Mouse (Mus musculus) CD4-positive, CD25-positive, alpha-beta regulatory T cell, adult 2 months (primary cell): ENCODE data around the gene Rasgrp2.

Source experiments
- DNase-seq: peaks from one replicate; pipeline ENCODE4 v3.0.0-alpha.2; 2012; ENCODE audit warnings: low read depth, low spot score

The Rasgrp2 gene

GRCm38 (mm10) chr19:6407109-6407508 lies 8.0 kb downstream of the Rasgrp2 start:
- DNase-seq, result no peak

GRCm38 (mm10) chr19:6407816-6408510 lies 8.8 kb downstream of the Rasgrp2 start:
- DNase-seq, result no peak

GRCm38 (mm10) chr19:6408749-6409148 lies 9.6 kb downstream of the Rasgrp2 start:
- no peak for DNase-seq

GRCm38 (mm10) chr19:6409176-6409575 lies 10.0 kb downstream of the Rasgrp2 start:
- no peak for DNase-seq

DNA sequence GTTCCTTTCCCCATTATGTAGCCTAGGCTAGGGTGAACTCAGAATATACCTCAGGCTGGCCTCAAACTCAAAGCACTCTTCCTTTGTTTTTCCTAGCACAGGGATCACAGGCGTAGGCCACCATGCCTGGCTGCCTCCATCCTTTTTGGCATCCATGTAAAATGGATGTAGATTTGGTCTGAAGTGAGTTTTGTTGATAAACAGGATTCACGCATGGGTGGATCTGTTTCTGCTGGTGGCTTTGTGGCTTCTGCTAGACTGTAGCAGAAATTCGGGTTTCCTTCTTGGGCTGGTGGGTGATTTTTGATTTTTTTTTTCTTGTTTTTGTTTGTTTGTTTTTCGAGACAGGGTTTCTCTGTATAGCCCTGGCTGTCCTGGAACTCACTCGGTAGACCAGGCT lies 10.8 kb downstream of the Rasgrp2 start:
- no peak for DNase-seq

DNA sequence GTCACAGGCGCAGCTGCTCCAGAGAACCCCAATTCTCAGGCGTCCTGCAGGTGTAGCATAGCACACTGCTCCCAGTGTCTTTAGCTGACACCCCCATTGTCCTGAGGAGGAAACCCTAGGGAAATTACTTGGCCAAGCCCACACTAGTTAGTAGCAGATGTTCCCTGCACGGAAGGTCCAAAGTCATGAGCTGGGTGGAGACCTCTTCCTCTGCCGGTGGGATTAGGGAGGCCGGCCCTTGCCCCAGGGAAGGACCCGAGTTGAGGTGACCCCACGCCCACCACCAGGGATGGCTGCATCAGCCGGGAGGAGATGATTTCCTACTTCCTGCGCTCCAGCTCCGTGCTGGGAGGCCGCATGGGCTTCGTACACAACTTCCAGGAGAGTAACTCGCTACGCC lies 13.7 kb downstream of the Rasgrp2 start:
- no peak for DNase-seq

DNA sequence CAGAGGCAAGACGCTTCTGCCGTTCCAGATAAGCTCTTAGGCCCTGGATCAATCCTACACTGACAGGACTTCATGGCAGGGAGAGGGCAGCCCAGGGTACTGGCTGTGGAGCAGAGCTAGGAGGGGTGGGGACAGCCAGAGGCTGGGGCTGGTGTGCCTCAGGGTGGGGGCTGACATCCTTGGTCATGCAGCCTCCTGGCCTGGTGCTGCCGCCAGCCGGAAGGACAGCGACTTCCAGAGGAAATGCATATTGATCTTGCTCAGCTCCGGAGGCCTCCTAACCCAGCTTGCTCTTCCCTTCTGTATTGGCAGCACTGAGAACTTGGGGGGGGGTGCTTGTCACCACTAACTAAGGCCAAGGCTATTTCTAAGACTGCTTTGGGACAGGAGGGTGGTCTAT lies 16.3 kb downstream of the Rasgrp2 start:
- DNase-seq, result no peak

GRCm38 (mm10) chr19:6416124-6416770 lies 17.1 kb downstream of the Rasgrp2 start:
- no peak for DNase-seq

- DNase-seq, result no peak
Measured at GRCm38 (mm10) chr19:6416894-6417761, 18.0 kb downstream of the Rasgrp2 start.

DNA sequence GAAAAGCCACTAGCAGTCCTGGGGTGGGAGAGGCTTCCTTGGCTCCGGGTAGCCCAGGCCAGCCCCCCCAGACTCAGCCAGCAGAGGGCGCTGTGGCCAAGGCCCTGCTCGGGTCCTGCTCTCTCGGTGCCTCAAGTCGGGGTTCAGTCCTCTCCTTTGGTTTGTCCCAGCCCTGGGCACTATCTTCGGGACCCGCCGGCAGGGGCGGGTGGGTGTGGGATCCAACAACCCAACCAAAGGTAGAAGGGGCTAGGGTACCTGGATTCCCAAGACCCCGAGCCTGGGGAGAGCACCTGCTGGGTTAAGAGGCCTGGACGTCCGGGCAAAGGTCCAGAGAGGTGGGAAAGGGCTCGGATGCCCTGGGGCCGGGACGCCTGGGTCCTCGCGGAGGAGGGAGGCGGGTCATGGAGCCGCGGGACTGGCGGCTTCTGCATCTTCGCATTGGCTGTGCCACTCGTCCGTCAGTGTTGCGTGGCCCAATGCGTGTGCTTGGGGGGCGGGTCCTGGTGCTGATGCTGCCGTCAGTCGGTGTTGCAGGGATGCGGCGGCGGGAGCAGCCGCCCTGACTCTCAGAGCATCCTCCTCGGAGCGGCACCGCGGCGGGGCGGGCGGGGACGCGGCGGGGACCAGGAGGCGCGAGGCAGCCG lies 19.2 kb downstream of the Rasgrp2 start, which contains the start of gene Nrxn2:
Gene Nrxn2 (plus strand): TSS at position 499 of the 647 bp plus-strand sequence.
- peak; percentile 97 for DNase-seq

- DNase-seq, result no peak
Measured at GRCm38 (mm10) chr19:6418984-6419692, 20.0 kb downstream of the Rasgrp2 start.

DNA sequence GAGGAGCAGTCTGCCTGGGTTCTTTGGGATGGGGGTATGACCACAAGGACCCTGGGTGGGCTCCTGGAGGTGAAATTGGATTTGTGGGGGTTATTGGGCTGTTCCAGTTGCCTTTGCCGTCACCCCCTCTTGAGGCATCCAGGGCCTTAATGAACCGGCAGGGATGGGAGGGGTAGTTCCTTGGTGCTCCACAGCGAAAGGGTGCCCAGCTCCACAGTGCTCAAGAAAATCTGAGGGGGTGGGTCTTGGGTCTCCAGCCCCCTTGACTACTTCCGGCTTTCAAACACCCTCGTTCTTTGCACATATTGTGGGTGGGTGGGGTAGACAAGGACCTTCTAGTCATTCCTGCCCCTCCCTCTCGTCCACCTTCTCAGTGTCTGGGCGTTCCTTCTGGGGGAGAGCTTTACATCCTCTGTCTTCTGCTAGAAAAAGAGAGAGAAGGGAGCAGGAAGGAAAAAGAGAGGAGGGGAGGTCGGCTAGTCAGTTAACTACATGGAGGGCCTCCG lies 20.7 kb downstream of the Rasgrp2 start:
- DNase-seq, result no peak

DNA sequence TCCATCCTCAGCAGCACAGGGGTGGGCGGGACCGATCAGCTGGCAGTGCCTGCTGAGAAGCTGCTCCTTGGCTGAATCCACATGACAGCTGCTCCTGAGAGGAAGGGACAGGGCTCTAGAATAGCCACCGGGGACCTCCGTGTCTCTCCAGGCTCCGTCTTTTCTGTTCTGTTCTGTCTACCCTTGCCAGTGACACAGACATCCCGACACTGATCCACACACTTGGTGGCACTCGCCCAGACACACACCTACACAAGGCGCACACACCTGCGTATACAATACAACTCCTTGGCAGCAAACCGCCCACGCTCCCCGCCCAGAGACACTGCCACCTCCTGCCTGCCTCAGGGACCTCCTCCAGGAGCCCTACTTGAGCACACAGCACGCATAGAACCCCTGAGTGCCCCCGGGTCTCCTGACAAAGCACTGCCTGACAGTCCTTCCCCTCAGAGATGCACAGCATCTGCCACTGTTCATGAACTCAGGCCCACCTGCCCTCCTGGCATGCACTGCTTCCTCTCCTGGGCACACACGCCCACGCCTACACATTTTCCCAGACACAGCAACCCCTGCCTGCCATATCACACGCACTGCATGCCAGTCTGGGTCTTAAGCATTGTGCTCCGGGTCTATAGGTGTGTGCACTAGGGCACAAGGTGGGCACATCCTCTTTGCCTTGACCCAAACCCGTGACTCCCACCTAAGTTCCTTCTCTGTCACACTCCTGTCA lies 21.5 kb downstream of the Rasgrp2 start:
- DNase-seq, result peak; percentile 36

DNA sequence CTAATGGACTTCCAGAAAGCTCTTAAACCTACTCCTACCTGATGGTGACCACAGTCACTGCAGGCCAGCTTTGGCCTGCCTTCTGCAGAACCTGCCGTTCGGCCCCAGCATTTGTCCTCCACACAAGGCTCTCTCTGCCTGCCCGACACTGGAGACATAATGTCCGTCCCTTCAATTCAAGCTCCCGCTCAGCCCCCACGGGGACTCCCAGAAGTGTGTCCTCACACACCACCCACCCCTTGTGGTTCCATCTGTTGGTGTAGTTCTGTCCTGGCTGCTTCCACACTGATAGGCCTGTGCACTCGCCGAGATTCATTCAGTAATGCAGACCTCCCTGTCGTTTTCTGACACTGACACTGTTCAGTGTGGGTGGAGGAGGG lies 22.1 kb downstream of the Rasgrp2 start:
- no peak for DNase-seq

DNA sequence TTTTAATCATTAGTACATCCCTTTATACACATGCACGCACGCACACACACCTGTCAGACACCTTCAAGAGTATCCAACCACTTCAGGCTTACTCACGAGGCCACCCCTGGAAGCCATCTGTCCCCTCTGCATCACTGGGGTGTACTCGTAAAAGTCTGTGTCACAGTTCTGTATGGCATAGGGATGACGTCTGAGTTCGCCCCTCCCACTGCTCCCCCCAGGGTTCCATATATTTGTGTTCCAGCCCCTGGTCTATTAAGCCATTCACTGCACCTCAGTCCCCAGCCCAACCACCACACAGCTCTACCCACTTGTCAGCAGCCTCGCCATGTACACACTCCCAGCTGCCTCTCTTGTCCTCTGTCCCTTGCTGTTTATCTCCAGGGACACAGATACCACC lies 22.9 kb downstream of the Rasgrp2 start:
- no peak for DNase-seq

DNA sequence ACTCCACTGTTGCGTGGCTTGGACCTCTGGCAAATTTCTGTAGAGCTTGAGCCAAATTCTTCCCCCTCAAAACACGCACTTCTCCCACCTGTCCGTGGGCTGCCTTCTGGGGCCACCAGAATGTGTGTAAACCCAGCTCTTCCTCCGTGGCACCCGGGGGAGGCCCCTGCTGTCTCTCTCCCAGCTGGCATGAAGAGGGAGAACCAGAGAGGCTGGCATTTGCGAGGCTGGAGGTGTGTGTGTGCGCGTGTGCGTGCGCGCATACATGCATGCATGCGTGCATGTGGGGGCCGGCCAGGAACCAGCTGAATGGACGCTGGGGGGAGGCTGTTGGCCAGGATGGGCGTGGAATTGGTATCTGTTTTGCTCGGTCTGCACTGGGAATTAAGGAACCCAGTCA lies 24.1 kb downstream of the Rasgrp2 start:
- DNase-seq, result no peak

- DNase-seq, result no peak
Measured at GRCm38 (mm10) chr19:6424137-6424881, 25.2 kb downstream of the Rasgrp2 start.

DNA sequence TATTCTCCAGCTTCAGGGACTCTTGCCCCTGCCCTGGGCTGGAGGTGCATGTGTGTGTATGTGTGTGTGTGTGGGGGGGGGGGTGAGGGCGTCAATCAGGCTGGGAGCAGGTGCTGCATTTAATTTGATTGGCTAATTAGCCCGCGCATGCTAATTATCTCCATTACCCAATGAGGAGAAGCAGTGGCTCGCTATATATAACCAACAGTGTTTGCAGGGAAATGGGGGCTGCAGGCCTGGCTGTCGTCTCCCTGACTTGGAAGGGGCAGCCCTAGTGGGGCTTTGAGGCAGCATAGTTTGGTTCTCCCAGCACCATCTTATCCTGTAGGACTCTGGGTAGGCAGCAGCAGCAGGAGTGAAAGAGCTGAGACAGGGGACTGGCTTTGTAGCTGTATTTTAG lies 26.5 kb downstream of the Rasgrp2 start:
- DNase-seq, result no peak

GRCm38 (mm10) chr19:6426703-6427500 lies 27.8 kb downstream of the Rasgrp2 start:
- peak; percentile 59 for DNase-seq
